Mouse (Mus musculus) midbrain, embryonic 11.5 days (tissue): ENCODE results near the gene Gm19410. TPM values are rescaled to one million over a fixed set of nuclear protein-coding genes. Genes with fewer than 3 reads are reported as not detected.

Source experiments
- ATAC-seq: fragments of 200-750 bp; cut with Nextera tagmentation; 2 replicates; pipeline ENCODE4 v1.8.0; 2017; ENCODE audit warnings: moderate TSS enrichment, moderate library complexity; ENCODE audit not compliant: low FRiP score
- DNase-seq: peaks from one replicate; pipeline ENCODE4 v3.0.0; 2015; ENCODE audit warnings: low spot score; ENCODE audit errors: missing footprints
- H3K27ac ChIP-seq: fragments of 300-500 bp; sonication (generic); 2 replicates; pipeline ENCODE4 v1.5.1; 2014; ENCODE audit warnings: low read depth, low read length
- H3K27me3 ChIP-seq: fragments of 300-500 bp; sonication (generic); 2 replicates; pipeline ENCODE4 v1.6.1; 2014; ENCODE audit warnings: mild to moderate bottlenecking, low read length, moderate library complexity, mixed read lengths; ENCODE audit not compliant: control insufficient read depth, insufficient read depth
- H3K36me3 ChIP-seq: fragments of 300-500 bp; sonication (generic); 2 replicates; pipeline ENCODE4 v1.6.1; 2014; ENCODE audit warnings: mild to moderate bottlenecking, low read length, moderate library complexity, mixed read lengths; ENCODE audit not compliant: control insufficient read depth, insufficient read depth
- H3K4me1 ChIP-seq: fragments of 300-500 bp; sonication (generic); 2 replicates; pipeline ENCODE4 v1.6.1; 2014; ENCODE audit warnings: low read length; ENCODE audit not compliant: control insufficient read depth, insufficient read depth
- H3K4me2 ChIP-seq: fragments of 300-500 bp; sonication (generic); 2 replicates; pipeline ENCODE4 v1.6.1; 2014; ENCODE audit warnings: mild to moderate bottlenecking, moderate library complexity
- H3K4me3 ChIP-seq: fragments of 300-500 bp; sonication (generic); 2 replicates; pipeline ENCODE4 v1.5.1; 2014; ENCODE audit warnings: low read depth, low read length
- H3K9ac ChIP-seq: fragments of 300-500 bp; sonication (generic); 2 replicates; pipeline ENCODE4 v1.6.1; 2014; ENCODE audit warnings: low read length
- H3K9me3 ChIP-seq: fragments of 300-500 bp; sonication (generic); 2 replicates; pipeline ENCODE4 v1.6.1; 2016; ENCODE audit warnings: low read length; ENCODE audit not compliant: control insufficient read depth
- WGBS: fragments of 180-500 bp; shearing (Covaris S2); extraction: QIAGEN DNeasy Blood & Tissue Kit; methylation state at CpG from one replicate; pipeline ENCODE4 v1.1.7; 2014; 5-methylcytosine and 5-hydroxymethylcytosine counted together
- microRNA-seq: library from miRNA; unstranded; fragments of <30 nt; microRNA quantifications from one replicate; pipeline ENCODE4, GENCODE M21; 2017
- polyA plus RNA-seq: library from polyadenylated mRNA; unstranded; fragments of >200 nt; fragmentation: Nextera tagmentation; extraction: Ambion mirVana; gene quantifications from 2 replicates; pipeline ENCODE4 v1.2.1, GENCODE M21; 2014

Gene Gm19410
- polyA plus RNA-seq = 0.04 TPM in 1 of 2 replicates, not detected in the other

GRCm38 (mm10) chr8:35765499-35766193, at the start of gene Gm19410:
Gene Gm19410, plus strand, starts transcription at chr8:35765790.
- Histone ChIP-seq H3K9me3 (no peaks in the 10 kb centered on the region), H3K9ac (peak within 1 kb of the TSS; percentile 53; the same call in 1 of the 2 replicates), H3K27me3 (peaks cover 7% of the 10 kb centered on the region; the same call in 1 of the 2 replicates), H3K4me1 (no peaks in the 10 kb centered on the region), H3K27ac (no peak within 1 kb of the TSS), H3K4me3 (peak within 1 kb of the TSS; percentile 38), H3K4me2 (peak within 1 kb of the TSS; percentile 72), H3K36me3 (no peaks in the 10 kb centered on the region)
- DNase-seq (peak; percentile 88), ATAC-seq (peak; percentile 30; the same call in 1 of the 2 replicates)
- under 1% methylated on average over 35 of the region's 35 CpGs for WGBS

- no peak overlapping the region for H3K4me2 ChIP-seq
- H3K9ac ChIP-seq = no peak overlapping the region
- no peaks in the 10 kb centered on the region for H3K36me3 ChIP-seq
- no peaks in the 10 kb centered on the region for H3K9me3 ChIP-seq
- H3K4me3 ChIP-seq = no peak overlapping the region
- H3K27ac ChIP-seq = no peak overlapping the region
- ATAC-seq (no peak), DNase-seq (no peak)
- 79% methylated on average over 3 of the region's 3 CpGs for WGBS
- no peaks in the 10 kb centered on the region for H3K27me3 ChIP-seq
- no peaks in the 10 kb centered on the region for H3K4me1 ChIP-seq
Observed at GRCm38 (mm10) chr8:35730776-35731175, 34.8 kb upstream of the Gm19410 start.

- no peak overlapping the region for H3K9ac ChIP-seq
- H3K27ac ChIP-seq = no peak overlapping the region
- no peaks in the 10 kb centered on the region for H3K4me1 ChIP-seq
- no peaks in the 10 kb centered on the region for H3K36me3 ChIP-seq
- no peaks in the 10 kb centered on the region for H3K27me3 ChIP-seq
- H3K4me3 ChIP-seq = no peak overlapping the region
- H3K9me3 ChIP-seq = no peaks in the 10 kb centered on the region
- ATAC-seq (no peak), DNase-seq (no peak)
- no peak overlapping the region for H3K4me2 ChIP-seq
- 78% methylated on average over 3 of the region's 3 CpGs for WGBS
Observed at GRCm38 (mm10) chr8:35735438-35735837, 30.2 kb upstream of the Gm19410 start.

GRCm38 (mm10) chr8:35756202-35756601, 9.4 kb upstream of the Gm19410 start:
- H3K9me3 ChIP-seq = no peaks in the 10 kb centered on the region
- ATAC-seq = no peak
- H3K27ac ChIP-seq = no peak overlapping the region
- WGBS = 89% methylated on average over 5 of the region's 5 CpGs
- H3K9ac ChIP-seq = no peak overlapping the region
- no peak for DNase-seq
- H3K4me2 ChIP-seq = no peak overlapping the region
- H3K4me3 ChIP-seq = no peak overlapping the region
- H3K27me3 ChIP-seq = no peaks in the 10 kb centered on the region
- no peaks in the 10 kb centered on the region for H3K36me3 ChIP-seq
- no peaks in the 10 kb centered on the region for H3K4me1 ChIP-seq

- Histone ChIP-seq H3K4me1 (no peaks in the 10 kb centered on the region), H3K9ac (peak overlapping the region; percentile 53; the same call in 1 of the 2 replicates), H3K4me2 (peak overlapping the region; percentile 72), H3K9me3 (no peaks in the 10 kb centered on the region), H3K27me3 (peaks cover 7% of the 10 kb centered on the region; the same call in 1 of the 2 replicates), H3K36me3 (no peaks in the 10 kb centered on the region), H3K27ac (no peak overlapping the region), H3K4me3 (peak overlapping the region; percentile 38)
- WGBS = 3% methylated on average over 9 of the region's 9 CpGs
- DNase-seq (no peak), ATAC-seq (no peak; the same call in 1 of the 2 replicates)
Observed at GRCm38 (mm10) chr8:35765020-35765419, 570 bp upstream of the Gm19410 start.

GRCm38 (mm10) chr8:35773508-35773907, 7.9 kb downstream of the Gm19410 start:
- no peak for ATAC-seq
- DNase-seq = no peak
- WGBS = 53% methylated on average over 7 of the region's 7 CpGs

More at GRCm38 (mm10) chr8:35773508-35773907, 7.9 kb downstream of the Gm19410 start:
- no peak overlapping the region for H3K4me3 ChIP-seq
- no peak overlapping the region for H3K4me2 ChIP-seq
- no peaks in the 10 kb centered on the region for H3K36me3 ChIP-seq
- H3K9me3 ChIP-seq = no peaks in the 10 kb centered on the region
- H3K27ac ChIP-seq = no peak overlapping the region
- no peaks in the 10 kb centered on the region for H3K4me1 ChIP-seq
- H3K9ac ChIP-seq = no peak overlapping the region
- no peaks in the 10 kb centered on the region for H3K27me3 ChIP-seq

Small RNA genes within 50 kb of the gene (microRNA-seq; reads per million reads assigned to microRNA genes)
- not detected for gene Gm44474
